Mouse (Mus musculus): ENCODE data around the gene Setd3. TPM values are rescaled to one million over a fixed set of nuclear protein-coding genes. Genes with fewer than 3 reads are reported as not detected.
"Not testable (repeated sequence)": the region's sequence is repeated elsewhere in the genome, so short reads cannot be mapped to it uniquely, and the experiment has no call there.

Gene Setd3
- polyA plus RNA-seq, 1 experiment: 9.6 TPM

- TF ChIP-seq POLR2A (IDR thresholded peaks at IDR 0.05; ENCODE audit: low read depth, low read length) (no peak), CTCF (IDR thresholded peaks at IDR 0.05; ENCODE audit: extremely low read depth, insufficient read depth, insufficient read length, insufficient replicate concordance) (no peak)
- no peaks in the 10 kb centered on the region for H3K4me1 ChIP-seq (ENCODE audit: control insufficient read depth, insufficient read depth, insufficient read length)
- H3K27ac ChIP-seq (ENCODE audit: insufficient read depth, low read length): no peak overlapping the region
- no peak for DNase-seq (ENCODE audit: low read depth in 1 of 2, low spot score in 2 of 2)
- no peak overlapping the region for H3K4me3 ChIP-seq (ENCODE audit: extremely low read depth, insufficient read depth, insufficient read length)
- 94% methylated on average over 3 of the region's 3 CpGs for WGBS
- peaks cover 13% of the 10 kb centered on the region for H3K36me3 ChIP-seq (ENCODE audit: control insufficient read depth, insufficient read depth, low read length)
- H3K27me3 ChIP-seq (ENCODE audit: control insufficient read depth, insufficient read depth, low read length): no peaks in the 10 kb centered on the region
Measured at GRCm38 (mm10) chr12:108110674-108111073, 68.4 kb downstream of the Setd3 start.

GRCm38 (mm10) chr12:108109732-108110131 is 69.4 kb downstream of the Setd3 start:
- Histone ChIP-seq H3K4me3 (ENCODE audit: extremely low read depth, insufficient read depth, insufficient read length) (no peak overlapping the region), H3K36me3 (ENCODE audit: control insufficient read depth, insufficient read depth, low read length) (peaks cover 14% of the 10 kb centered on the region), H3K27me3 (ENCODE audit: control insufficient read depth, insufficient read depth, low read length) (no peaks in the 10 kb centered on the region), H3K4me1 (ENCODE audit: control insufficient read depth, insufficient read depth, insufficient read length) (no peaks in the 10 kb centered on the region), H3K27ac (ENCODE audit: insufficient read depth, low read length) (no peak overlapping the region)
- TF ChIP-seq POLR2A (IDR thresholded peaks at IDR 0.05; ENCODE audit: low read depth, low read length): no peak
- TF ChIP-seq CTCF (IDR thresholded peaks at IDR 0.05; ENCODE audit: extremely low read depth, insufficient read depth, insufficient read length, insufficient replicate concordance): no peak
- WGBS: 85% methylated on average over 4 of the region's 4 CpGs
- DNase-seq (ENCODE audit: low read depth in 1 of 2, low spot score in 2 of 2): no peak

DNA sequence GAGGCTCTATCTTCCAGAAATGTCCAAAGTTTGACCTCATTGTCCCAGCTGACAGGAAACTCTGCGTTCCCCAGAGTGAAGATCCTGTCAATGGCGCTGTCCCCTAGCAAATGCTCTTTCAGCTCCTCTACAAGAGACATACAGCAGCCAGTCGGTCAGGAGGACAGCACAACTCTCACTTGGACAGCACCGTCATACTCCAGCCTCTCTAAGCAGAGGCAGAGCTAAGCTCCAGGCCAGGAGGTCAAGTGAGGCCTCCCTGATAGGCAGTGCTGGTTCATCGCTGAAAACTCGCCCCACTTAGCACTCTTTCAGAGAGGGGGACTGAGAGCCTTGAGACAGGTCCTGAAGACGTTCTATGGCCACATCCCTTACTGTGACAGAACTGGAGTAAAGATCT is 70.5 kb downstream of the Setd3 start:
- H3K4me1 ChIP-seq (ENCODE audit: control insufficient read depth, insufficient read depth, insufficient read length); H3K27ac ChIP-seq (ENCODE audit: insufficient read depth, low read length); DNase-seq (ENCODE audit: low read depth in 1 of 2, low spot score in 2 of 2); H3K27me3 ChIP-seq (ENCODE audit: control insufficient read depth, insufficient read depth, low read length); H3K4me3 ChIP-seq (ENCODE audit: extremely low read depth, insufficient read depth, insufficient read length): not testable (repeated sequence)
- peaks cover 14% of the 10 kb centered on the region for H3K36me3 ChIP-seq (ENCODE audit: control insufficient read depth, insufficient read depth, low read length)
- WGBS: 95% methylated on average over 7 of the region's 7 CpGs

DNA sequence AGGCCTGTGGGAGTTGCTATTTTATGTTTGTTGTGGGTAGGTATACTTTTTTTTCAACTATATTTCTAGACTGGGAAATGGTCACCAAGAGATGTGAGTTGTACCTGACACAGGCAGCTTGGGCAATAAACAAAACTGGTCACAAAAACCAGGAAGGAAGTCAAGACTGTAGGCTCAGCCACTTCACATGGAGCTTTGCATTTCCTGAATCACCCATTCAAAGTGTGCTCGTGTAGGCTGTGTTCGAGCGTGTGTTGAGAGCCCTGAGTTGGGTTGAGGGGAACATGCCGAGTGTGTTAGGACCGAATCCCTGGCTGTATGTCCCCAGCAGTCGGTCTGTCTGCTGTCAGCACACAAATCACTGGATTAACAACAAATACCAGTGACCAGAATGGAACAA is 75.8 kb downstream of the Setd3 start:
- Histone ChIP-seq H3K27me3 (ENCODE audit: control insufficient read depth, insufficient read depth, low read length) (no peaks in the 10 kb centered on the region), H3K36me3 (ENCODE audit: control insufficient read depth, insufficient read depth, low read length) (peaks cover 6% of the 10 kb centered on the region; the same call in 1 of the 2 replicates), H3K4me1 (ENCODE audit: control insufficient read depth, insufficient read depth, insufficient read length) (peaks cover 2% of the 10 kb centered on the region; the same call in 1 of the 2 replicates), H3K27ac (ENCODE audit: insufficient read depth, low read length) (no peak overlapping the region), H3K4me3 (ENCODE audit: extremely low read depth, insufficient read depth, insufficient read length) (no peak overlapping the region)
- DNase-seq (ENCODE audit: low read depth in 1 of 2, low spot score in 2 of 2): no peak
- WGBS: 5% methylated on average over 6 of the region's 6 CpGs
- TF ChIP-seq CTCF (IDR thresholded peaks at IDR 0.05; ENCODE audit: extremely low read depth, insufficient read depth, insufficient read length, insufficient replicate concordance) (no peak), POLR2A (IDR thresholded peaks at IDR 0.05; ENCODE audit: low read depth, low read length) (no peak)

GRCm38 (mm10) chr12:108102119-108102518 is 77.0 kb downstream of the Setd3 start:
- TF ChIP-seq POLR2A (IDR thresholded peaks at IDR 0.05; ENCODE audit: low read depth, low read length) (no peak), CTCF (IDR thresholded peaks at IDR 0.05; ENCODE audit: extremely low read depth, insufficient read depth, insufficient read length, insufficient replicate concordance) (no peak)
- Histone ChIP-seq H3K27ac (ENCODE audit: insufficient read depth, low read length) (no peak overlapping the region), H3K4me3 (ENCODE audit: extremely low read depth, insufficient read depth, insufficient read length) (no peak overlapping the region), H3K4me1 (ENCODE audit: control insufficient read depth, insufficient read depth, insufficient read length) (peaks cover 2% of the 10 kb centered on the region; the same call in 1 of the 2 replicates), H3K36me3 (ENCODE audit: control insufficient read depth, insufficient read depth, low read length) (peaks cover 6% of the 10 kb centered on the region; the same call in 1 of the 2 replicates), H3K27me3 (ENCODE audit: control insufficient read depth, insufficient read depth, low read length) (no peaks in the 10 kb centered on the region)
- no peak for DNase-seq (ENCODE audit: low read depth in 1 of 2, low spot score in 2 of 2)
- 72% methylated on average over 2 of the region's 2 CpGs for WGBS

DNA sequence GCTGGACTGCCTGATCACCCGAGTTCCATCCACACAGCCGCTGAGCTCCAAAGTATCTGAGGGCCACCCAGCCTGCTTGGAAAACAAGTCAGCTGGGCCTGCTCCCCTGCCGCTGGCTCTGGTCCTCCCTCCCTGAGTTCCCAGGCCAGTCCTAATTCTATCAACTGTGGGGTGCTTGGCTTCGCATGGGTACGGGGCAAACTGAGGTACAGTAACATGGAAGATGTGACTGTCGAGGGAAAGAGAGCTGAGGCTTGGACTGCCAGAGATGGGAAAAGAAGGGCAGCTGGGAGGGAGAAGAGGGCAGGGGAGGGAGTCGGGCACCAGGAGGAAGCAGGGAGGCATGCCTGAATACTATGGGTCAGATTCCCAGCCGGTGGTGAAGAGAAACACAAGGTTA is 78.9 kb downstream of the Setd3 start:
- WGBS: 89% methylated on average over 8 of the region's 8 CpGs
- H3K27me3 ChIP-seq (ENCODE audit: control insufficient read depth, insufficient read depth, low read length): no peaks in the 10 kb centered on the region

DNA sequence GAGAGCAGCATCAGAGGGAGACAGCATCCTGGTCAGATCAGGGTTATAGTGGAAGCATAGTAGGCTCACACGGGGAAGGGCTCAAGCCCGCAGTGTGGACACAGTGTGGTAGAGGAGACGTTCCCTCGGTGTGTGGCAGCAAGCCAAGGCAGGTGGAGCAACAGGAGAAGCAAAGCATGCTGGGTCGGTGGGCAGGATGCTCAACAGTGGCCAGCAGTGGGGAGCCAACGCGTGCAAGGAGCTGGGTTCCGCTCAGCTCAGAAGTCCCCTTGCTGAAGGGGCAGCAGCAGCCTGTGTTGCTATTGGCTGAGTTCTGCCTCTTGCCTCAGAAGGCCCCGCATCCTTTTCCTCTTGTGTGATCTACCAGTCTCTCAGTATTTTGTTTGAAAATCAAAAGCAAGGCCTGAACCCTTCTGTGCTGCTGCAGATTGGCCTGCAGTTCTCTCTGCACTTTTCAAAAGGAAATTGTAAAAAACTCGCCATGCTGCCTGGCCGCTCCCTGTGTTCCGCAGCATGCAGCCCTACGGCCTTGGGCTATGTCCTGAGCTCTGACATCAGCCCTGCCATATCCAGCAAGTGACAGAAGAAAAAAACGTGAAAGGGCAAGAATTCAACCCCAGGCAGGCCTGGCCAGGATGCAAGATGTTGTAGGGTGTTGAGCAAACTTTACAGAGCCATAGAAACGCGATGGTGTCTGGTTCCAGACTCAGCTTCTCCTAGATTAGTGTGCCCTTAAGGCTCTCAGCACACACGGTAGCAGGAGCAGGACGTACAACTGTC is 80.7 kb downstream of the Setd3 start:
- H3K27ac ChIP-seq (ENCODE audit: insufficient read depth, low read length): 0 out of 2 replicates have a peak overlapping the region, but pooled peaks have one; percentile 18
- 65% methylated on average over 18 of the region's 18 CpGs for WGBS
- no peaks in the 10 kb centered on the region for H3K36me3 ChIP-seq (ENCODE audit: control insufficient read depth, insufficient read depth, low read length)
- no peak overlapping the region for H3K4me3 ChIP-seq (ENCODE audit: extremely low read depth, insufficient read depth, insufficient read length)
- no peak for TF ChIP-seq POLR2A (IDR thresholded peaks at IDR 0.05; ENCODE audit: low read depth, low read length)
- no peak for TF ChIP-seq CTCF (IDR thresholded peaks at IDR 0.05; ENCODE audit: extremely low read depth, insufficient read depth, insufficient read length, insufficient replicate concordance)
- H3K27me3 ChIP-seq (ENCODE audit: control insufficient read depth, insufficient read depth, low read length): no peaks in the 10 kb centered on the region
- H3K4me1 ChIP-seq (ENCODE audit: control insufficient read depth, insufficient read depth, insufficient read length): peaks cover 2% of the 10 kb centered on the region; the same call in 1 of the 2 replicates
- no peak for DNase-seq (ENCODE audit: low read depth in 1 of 2, low spot score in 2 of 2)

More for the DNA sequence above, 78.9 kb downstream of the Setd3 start:
- peaks cover 2% of the 10 kb centered on the region; the same call in 1 of the 2 replicates for H3K4me1 ChIP-seq (ENCODE audit: control insufficient read depth, insufficient read depth, insufficient read length)
- H3K27ac ChIP-seq (ENCODE audit: insufficient read depth, low read length): no peak overlapping the region
- no peak for DNase-seq (ENCODE audit: low read depth in 1 of 2, low spot score in 2 of 2)
- no peaks in the 10 kb centered on the region for H3K36me3 ChIP-seq (ENCODE audit: control insufficient read depth, insufficient read depth, low read length)
- TF ChIP-seq CTCF (IDR thresholded peaks at IDR 0.05; ENCODE audit: extremely low read depth, insufficient read depth, insufficient read length, insufficient replicate concordance) (no peak), POLR2A (IDR thresholded peaks at IDR 0.05; ENCODE audit: low read depth, low read length) (no peak)
- H3K4me3 ChIP-seq (ENCODE audit: extremely low read depth, insufficient read depth, insufficient read length): no peak overlapping the region
